Mouse (Mus musculus) embryonic facial prominence, embryonic 14.5 days (tissue): Measurements from ENCODE around the gene Laptm4a. TPM values are rescaled to one million over a fixed set of nuclear protein-coding genes. Genes with fewer than 3 reads are reported as not detected.

Source experiments
- ATAC-seq: fragments of 200-750 bp; cut with Nextera tagmentation; 2 replicates; pipeline ENCODE4 v1.8.0; 2017; ENCODE audit warnings: low read depth, moderate number of reproducible peaks, moderate TSS enrichment
- DNase-seq: peaks from one replicate; pipeline ENCODE4 v3.0.0-alpha.2; 2015; ENCODE audit warnings: low spot score
- H3K27ac ChIP-seq: fragments of 300-500 bp; sonication (generic); replicated peaks from 2 replicates; pipeline ENCODE4 v1.5.1; 2014; ENCODE audit warnings: low read depth, mild to moderate bottlenecking, low read length, moderate library complexity
- H3K27me3 ChIP-seq: fragments of 300-500 bp; sonication (generic); replicated peaks from 2 replicates; pipeline ENCODE4 v1.6.1; 2014; ENCODE audit warnings: low read length; ENCODE audit not compliant: control insufficient read depth, insufficient read depth
- H3K36me3 ChIP-seq: fragments of 300-500 bp; sonication (generic); 2 replicates; pipeline ENCODE4 v1.6.1; 2014; ENCODE audit warnings: low read length, mixed read lengths; ENCODE audit not compliant: control insufficient read depth, insufficient read depth
- H3K4me1 ChIP-seq: fragments of 300-500 bp; sonication (generic); 2 replicates; pipeline ENCODE4 v1.6.1; 2014; ENCODE audit warnings: antibody characterized with exemption, low read length; ENCODE audit not compliant: control insufficient read depth, insufficient read depth
- H3K4me2 ChIP-seq: fragments of 300-500 bp; sonication (generic); 2 replicates; pipeline ENCODE4 v1.6.1; 2014; ENCODE audit warnings: low read depth, mild to moderate bottlenecking, low read length, moderate library complexity, mixed read lengths
- H3K4me3 ChIP-seq: fragments of 300-500 bp; sonication (generic); 2 replicates; pipeline ENCODE4 v1.5.1; 2014; ENCODE audit warnings: low read depth, mild to moderate bottlenecking, low read length
- H3K9ac ChIP-seq: fragments of 300-500 bp; sonication (generic); 2 replicates; pipeline ENCODE4 v1.6.1; 2014; ENCODE audit warnings: low read depth, mild to moderate bottlenecking, low read length, moderate library complexity, mixed read lengths
- H3K9me3 ChIP-seq: fragments of 300-500 bp; sonication (generic); 2 replicates; pipeline ENCODE4 v1.6.1; 2016; ENCODE audit warnings: low read length; ENCODE audit not compliant: control insufficient read depth
- WGBS: fragments of 180-500 bp; shearing (Covaris S2); extraction: QIAGEN DNeasy Blood & Tissue Kit; methylation state at CpG from one replicate; pipeline ENCODE4 v1.1.7; 2014; 5-methylcytosine and 5-hydroxymethylcytosine counted together
- polyA plus RNA-seq: library from polyadenylated mRNA; unstranded; fragments of >200 nt; fragmentation: Nextera tagmentation; extraction: Ambion mirVana; gene quantifications from 2 replicates; pipeline ENCODE4 v1.2.1, GENCODE M21; 2014

Laptm4a gene
- polyA plus RNA-seq, 1 experiment from 2014 or later, result 386 TPM

- H3K9me3 ChIP-seq, result no peaks in the 10 kb centered on the region
- H3K4me3 ChIP-seq, result no peak overlapping the region
- peak; percentile 34 for DNase-seq
- no peak overlapping the region for H3K27ac ChIP-seq
- no peaks in the 10 kb centered on the region for H3K4me1 ChIP-seq
- 64% methylated on average over 9 of the region's 9 CpGs for WGBS
- no peak; the same call in 1 of the 2 replicates for ATAC-seq
- no peaks in the 10 kb centered on the region for H3K27me3 ChIP-seq
- H3K4me2 ChIP-seq, result no peak overlapping the region
- H3K36me3 ChIP-seq, result no peaks in the 10 kb centered on the region
- no peak overlapping the region for H3K9ac ChIP-seq
Observed at GRCm38 (mm10) chr12:8961607-8962316, 40.3 kb downstream of the Laptm4a start.

- no peak overlapping the region for H3K4me3 ChIP-seq
- H3K27me3 ChIP-seq, result no peaks in the 10 kb centered on the region
- H3K4me2 ChIP-seq, result no peak overlapping the region
- WGBS, result 12% methylated on average over 9 of the region's 9 CpGs
- ATAC-seq (peak; percentile 89), DNase-seq (peak; percentile 80)
- no peak overlapping the region for H3K9ac ChIP-seq
- peaks cover 4% of the 10 kb centered on the region for H3K4me1 ChIP-seq
- no peaks in the 10 kb centered on the region for H3K36me3 ChIP-seq
- H3K9me3 ChIP-seq, result no peaks in the 10 kb centered on the region
- no peak overlapping the region for H3K27ac ChIP-seq
Observed at GRCm38 (mm10) chr12:8969828-8970227, 48.4 kb downstream of the Laptm4a start.

GRCm38 (mm10) chr12:8973820-8974465 lies 52.5 kb downstream of the Laptm4a start, which contains the start of gene Wdr35:
Gene Wdr35 (plus strand): TSS chr12:8973892.
- DNase-seq, result peak; percentile 94
- H3K27ac ChIP-seq, result peak within 1 kb of the TSS; percentile 48
- H3K4me1 ChIP-seq, result peaks cover 4% of the 10 kb centered on the region
- H3K27me3 ChIP-seq, result no peaks in the 10 kb centered on the region
- no peaks in the 10 kb centered on the region for H3K9me3 ChIP-seq
- H3K9ac ChIP-seq, result peak within 1 kb of the TSS; percentile 65
- under 1% methylated on average over 30 of the region's 45 CpGs for WGBS
- peaks cover 6% of the 10 kb centered on the region for H3K36me3 ChIP-seq
- ATAC-seq, result peak; percentile 95
- H3K4me2 ChIP-seq, result peak within 1 kb of the TSS; percentile 73
- H3K4me3 ChIP-seq, result peak within 1 kb of the TSS; percentile 50

GRCm38 (mm10) chr12:8975076-8975475 lies 53.6 kb downstream of the Laptm4a start:
- no peak for DNase-seq
- peaks cover 8% of the 10 kb centered on the region for H3K36me3 ChIP-seq
- H3K27ac ChIP-seq, result no peak overlapping the region
- no peaks in the 10 kb centered on the region for H3K27me3 ChIP-seq
- H3K4me1 ChIP-seq, result peaks cover 4% of the 10 kb centered on the region
- no peak overlapping the region for H3K9ac ChIP-seq
- H3K4me2 ChIP-seq, result peak overlapping the region; percentile 73; the same call in 1 of the 2 replicates
- ATAC-seq, result no peak
- 81% methylated on average over 3 of the region's 3 CpGs for WGBS
- H3K9me3 ChIP-seq, result no peaks in the 10 kb centered on the region
- no peak overlapping the region for H3K4me3 ChIP-seq

Other genes starting within 250 kb of the Laptm4a start
- 52.7 and 56.1 TPM in 2 replicates for gene Pum2, start 247.5 kb upstream of the Laptm4a start, polyA plus RNA-seq
- gene Sdc1, start 150.3 kb upstream of the Laptm4a start, polyA plus RNA-seq, result 113 and 143 TPM in 2 replicates
- 11.1 and 22.0 TPM in 2 replicates for gene Matn3, start 26.3 kb downstream of the Laptm4a start, polyA plus RNA-seq
- 19.9 and 20.1 TPM in 2 replicates for gene Wdr35, start 52.2 kb downstream of the Laptm4a start, polyA plus RNA-seq
- 14.4 and 14.7 TPM in 2 replicates for gene Ttc32, start 108.3 kb downstream of the Laptm4a start, polyA plus RNA-seq